Mouse (Mus musculus) testis, postnatal 10 days (tissue): ENCODE measurements around the gene Scd4.
"Not testable (repeated sequence)": the region's sequence is repeated elsewhere in the genome, so short reads cannot be mapped to it uniquely, and the experiment has no call there.

Source experiments
- DNase-seq: peaks from one replicate; pipeline ENCODE4 v3.0.0; 2021; ENCODE audit warnings: low spot score

The Scd4 gene

DNA sequence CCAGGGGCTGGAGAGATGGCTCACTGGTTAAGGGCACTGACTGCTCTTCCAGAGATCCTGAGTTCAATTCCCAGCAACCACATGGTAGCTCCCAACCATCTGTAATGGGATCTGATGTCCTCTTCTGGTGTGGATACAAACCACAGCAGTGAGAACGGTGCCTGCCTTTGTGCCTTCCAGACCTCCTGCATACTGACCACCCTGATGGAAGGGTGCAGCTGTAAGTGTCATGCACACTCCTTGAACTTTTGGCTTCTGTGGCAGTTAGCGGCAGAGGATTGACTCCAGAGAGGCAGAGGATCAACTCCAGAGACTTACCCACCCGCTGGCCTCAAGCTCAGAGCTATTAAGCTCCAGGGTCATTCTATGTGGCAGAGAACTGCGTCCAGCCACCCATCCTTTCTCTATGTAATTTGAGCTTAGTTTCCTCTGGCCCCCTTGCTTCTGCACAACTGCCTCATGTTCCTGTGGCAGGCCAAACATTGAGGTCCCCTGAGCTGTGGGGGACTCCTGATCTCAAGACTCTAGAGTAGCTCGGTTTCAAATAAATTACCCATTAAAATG lies 16.1 kb upstream of the Scd4 start:
- DNase-seq, result peak; percentile 34

GRCm38 (mm10) chr19:44317391-44317790 lies 15.5 kb upstream of the Scd4 start:
- peak; percentile 32 for DNase-seq

DNA sequence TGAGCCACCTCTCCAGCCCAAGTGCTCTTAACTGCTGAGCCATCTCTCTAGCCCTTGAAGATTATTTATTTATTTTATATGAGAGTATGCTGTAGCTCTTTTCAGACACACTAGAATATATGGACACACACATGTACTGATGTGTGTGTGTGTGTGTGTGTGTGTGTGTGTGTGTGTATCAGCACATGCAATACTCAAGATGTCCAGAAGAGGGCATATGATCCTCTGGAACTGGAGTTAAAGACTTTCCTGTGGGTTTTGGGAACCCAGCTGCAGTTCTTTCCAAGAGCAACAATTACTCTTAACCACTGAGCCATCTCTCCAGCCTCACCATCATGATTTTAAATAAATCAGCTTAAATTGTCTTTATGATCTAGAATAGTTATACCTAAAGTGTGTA lies 14.3 kb upstream of the Scd4 start:
- no peak for DNase-seq

- no peak for DNase-seq
Measured at GRCm38 (mm10) chr19:44320316-44320715, 12.6 kb upstream of the Scd4 start.

DNA sequence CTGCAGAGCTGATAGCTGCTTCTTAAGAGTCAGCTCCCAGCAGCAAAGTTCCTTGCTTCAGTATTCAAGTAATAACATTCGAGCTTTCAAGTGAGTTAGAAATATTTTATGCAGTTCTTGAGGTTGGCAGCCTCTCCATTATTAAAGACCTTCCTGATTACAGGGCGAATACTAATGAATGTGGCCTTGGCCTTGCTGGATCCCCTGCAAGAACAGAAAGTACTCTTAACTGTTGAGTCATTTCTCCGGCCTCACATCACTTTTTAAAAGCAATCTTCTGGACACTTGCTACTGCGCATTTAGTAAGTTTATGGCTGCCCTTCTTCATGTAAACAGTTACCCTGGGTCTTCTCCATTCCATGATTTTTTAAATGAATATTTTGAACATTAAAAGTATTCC lies 11.7 kb upstream of the Scd4 start:
- DNase-seq, result no peak

GRCm38 (mm10) chr19:44321631-44322030 lies 11.3 kb upstream of the Scd4 start:
- DNase-seq, result no peak

- DNase-seq, result no peak
Measured at GRCm38 (mm10) chr19:44329566-44329965, 3.3 kb upstream of the Scd4 start.

DNA sequence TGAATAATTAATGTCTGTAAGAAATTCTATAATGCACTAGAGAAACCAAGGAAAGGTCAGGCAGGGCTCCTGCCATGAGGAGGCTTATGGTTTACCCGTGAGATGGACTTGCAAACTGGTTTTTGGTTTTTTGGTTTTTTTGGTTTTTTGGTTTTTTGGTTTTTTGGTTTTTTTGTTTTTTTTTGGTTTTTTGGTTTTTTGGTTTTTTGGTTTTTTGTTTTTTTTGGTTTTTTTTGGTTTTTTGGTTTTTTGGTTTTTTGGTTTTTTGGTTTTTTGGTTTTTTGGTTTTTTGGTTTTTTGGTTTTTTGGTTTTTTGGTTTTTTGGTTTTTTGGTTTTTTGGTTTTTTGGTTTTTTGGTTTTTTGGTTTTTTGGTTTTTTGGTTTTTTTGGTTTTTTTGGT lies 1.8 kb upstream of the Scd4 start:
- DNase-seq, result not testable (repeated sequence)

GRCm38 (mm10) chr19:44331911-44332310 lies 981 bp upstream of the Scd4 start:
- DNase-seq, result no peak

DNA sequence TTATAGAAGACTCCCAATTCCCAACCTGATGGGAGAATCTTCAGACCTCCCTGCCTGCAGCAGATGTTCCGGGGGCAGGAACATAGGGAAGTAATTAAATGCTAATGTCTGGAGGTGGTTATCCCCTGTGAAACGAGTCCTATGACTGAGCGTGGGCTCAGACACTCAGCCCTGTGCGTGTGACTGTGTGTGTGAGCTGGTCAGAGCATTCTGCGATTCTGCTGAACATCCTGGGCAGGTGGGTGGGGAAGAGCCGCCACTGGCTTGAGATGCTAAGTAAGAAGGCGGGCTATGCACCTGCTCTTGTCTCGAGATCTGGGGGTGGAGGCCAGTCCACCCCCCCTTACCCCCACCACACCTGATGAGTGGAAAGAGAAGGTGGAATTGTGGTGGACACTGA lies 566 bp upstream of the Scd4 start:
- DNase-seq, result peak; percentile 40

DNA sequence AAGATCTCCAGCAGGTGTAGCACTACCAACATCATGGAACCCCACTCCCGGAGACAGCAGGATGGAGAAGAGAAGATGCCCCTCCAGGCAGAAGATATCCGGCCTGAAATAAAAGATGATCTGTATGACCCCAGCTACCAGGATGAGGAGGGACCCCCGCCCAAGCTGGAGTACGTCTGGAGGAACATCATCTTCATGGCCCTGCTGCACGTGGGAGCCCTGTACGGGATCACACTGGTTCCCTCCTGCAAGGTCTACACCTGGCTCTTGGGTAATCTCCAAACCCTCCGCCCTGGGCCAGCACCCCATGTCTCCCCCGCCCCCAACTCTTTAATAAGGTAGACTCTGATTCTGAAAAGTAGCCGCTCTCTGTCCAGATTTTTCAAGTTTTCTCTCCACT lies 1.1 kb downstream of the Scd4 start:
- DNase-seq, result peak; percentile 34

DNA sequence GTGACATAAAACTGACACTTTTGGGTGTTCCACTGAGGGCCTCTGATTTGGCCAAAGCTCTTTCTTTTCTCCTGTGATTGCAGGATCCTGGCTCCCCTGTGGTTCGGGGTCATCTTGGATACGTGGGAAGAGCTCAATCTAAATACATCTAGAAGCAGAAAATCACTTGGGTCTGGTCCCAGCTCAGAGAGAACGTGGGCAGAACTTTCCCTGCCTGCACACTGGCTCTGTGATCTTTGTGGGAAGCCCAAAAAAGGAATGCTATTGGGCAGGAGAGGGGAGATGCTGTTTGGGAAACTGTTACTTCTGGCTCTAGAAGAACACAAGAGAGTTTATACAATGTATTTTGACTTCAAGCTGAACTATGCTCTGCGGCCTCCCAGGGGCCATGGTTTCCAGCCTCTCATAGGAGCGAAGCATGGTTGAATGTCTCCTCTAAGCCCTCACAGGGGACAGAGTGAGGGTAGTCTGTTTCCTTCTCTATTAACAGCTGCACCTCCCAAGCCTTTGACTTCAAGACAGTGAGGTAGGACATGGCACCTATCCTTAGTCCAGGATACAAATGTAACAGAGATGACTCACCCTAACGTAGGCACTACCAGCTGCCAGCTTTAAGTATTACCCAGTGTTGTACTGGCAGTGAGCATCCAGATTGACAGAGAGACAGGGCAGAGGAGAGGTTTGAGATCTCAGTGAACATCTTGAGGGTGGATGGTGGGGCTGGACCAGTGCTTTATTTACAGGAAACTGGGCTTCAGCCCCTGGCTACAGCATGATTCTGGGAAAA lies 3.2 kb downstream of the Scd4 start:
- no peak for DNase-seq

- no peak for DNase-seq
Measured at GRCm38 (mm10) chr19:44349689-44350088, 16.8 kb downstream of the Scd4 start.

- no peak for DNase-seq
Measured at GRCm38 (mm10) chr19:44351756-44352155, 18.9 kb downstream of the Scd4 start.

DNA sequence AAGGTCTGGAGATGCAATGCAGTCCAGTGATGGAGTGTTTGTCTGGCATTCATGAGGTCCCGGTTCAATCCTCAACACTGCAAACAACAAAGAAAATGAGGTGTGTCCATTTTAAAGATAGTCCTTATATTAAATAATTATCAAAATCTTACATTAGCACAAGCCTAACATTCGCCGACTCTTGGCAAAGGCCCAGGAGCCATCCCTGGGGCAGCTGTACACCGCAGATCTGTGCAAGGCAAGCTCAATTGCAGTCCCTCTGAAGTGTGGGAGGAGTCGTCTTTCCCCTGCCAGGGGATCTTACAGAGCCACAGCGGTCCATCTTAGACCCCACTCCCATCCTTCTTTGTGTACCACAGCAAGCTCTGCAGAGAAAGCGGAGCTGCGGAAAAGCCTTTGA lies 25.8 kb downstream of the Scd4 start:
- peak; percentile 56 for DNase-seq

- DNase-seq, result peak; percentile 92
Measured at GRCm38 (mm10) chr19:44363529-44363928, 30.6 kb downstream of the Scd4 start.

DNA sequence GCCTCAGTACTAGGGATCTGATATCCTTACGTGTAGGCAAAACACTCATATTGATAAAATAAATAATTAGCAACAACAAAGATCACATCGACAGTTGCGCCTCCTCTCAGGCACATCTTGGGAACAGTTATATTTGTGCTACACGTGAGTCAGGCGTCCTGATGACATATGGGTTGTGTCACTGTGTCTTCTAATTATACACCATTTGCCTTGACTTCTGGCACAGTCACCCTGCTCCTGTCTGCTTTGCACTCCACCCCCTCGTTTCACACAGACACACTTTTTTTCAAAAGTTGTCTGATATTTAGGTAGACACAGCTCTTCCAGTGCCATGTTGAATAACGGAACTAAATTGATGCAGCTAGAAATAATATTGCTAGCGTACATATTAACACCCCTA lies 31.1 kb downstream of the Scd4 start:
- DNase-seq, result no peak

DNA sequence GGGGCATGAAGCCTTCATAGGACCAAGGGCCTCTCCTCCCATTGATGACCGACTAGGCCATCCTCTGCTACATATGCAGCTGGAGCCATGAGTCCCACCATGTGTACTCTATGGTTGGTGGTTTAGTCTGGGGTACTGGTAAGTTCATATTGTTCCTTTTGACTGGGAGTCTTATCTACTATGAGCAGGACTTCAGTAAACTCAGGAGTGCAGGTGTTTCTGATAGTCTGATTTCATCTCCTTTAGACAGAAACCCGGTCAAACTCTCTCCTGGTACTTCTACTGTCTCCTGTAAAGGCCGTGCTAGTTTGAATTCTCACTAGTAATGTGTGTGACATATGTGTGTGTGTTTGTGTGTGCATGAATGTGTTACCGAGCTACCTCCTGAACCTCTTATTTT lies 32.8 kb downstream of the Scd4 start:
- DNase-seq, result no peak

DNA sequence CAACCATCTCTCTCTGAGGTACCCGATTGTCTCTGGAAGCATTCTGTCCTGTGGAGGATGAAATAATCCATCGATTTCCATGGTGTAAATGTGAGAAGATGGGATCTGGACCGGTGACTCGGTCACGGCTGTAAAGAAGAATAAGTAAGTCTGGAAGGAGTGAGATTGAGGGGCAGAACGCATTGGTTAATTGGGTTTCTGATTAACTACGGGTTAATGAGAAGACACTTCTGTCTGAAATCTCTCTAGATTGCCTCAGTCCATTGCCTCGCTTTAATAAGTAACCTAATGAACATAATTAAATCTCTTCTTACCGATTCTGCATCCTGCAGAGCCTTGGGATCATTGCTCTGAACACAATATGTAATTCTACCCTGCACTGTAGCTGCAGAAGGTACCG lies 34.2 kb downstream of the Scd4 start:
- DNase-seq, result not testable (repeated sequence)

DNA sequence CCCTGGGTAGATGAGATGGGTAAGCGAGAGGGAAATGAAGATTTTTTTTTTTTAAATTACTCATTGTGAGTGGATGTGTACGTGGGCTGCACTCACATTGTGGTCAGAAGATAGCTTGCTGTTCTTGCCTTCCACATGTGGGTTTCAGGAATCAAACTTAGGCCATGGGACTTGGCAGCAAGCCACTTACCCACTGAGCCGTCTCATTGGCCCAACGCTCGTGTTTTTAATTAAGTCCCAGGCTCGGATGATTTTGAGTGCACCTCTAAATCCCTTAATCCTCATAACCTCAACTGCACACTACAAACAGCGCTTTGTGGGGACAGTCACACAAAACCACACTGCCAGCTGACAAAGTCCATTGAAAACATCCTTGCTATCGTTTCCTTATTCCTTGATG lies 36.5 kb downstream of the Scd4 start:
- no peak for DNase-seq

DNA sequence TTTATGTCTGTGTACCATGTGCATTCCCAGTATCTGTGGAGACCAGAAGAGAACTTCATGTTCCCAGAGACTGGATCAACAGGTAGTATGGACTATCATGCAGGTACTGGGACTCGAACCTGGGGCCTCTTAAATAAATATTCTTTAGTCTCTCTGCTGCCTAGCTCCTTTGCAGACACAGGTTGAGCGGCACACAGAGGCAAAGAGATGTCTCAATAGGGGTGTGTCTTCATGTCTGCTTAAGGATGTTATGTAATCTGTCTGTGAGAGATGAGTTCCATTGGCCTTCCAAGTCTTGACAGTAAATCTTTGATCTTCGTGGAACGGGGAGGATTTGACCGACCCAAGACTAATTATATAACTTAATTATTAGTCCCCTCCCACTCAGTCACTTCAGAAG lies 37.3 kb downstream of the Scd4 start:
- DNase-seq, result no peak

DNA sequence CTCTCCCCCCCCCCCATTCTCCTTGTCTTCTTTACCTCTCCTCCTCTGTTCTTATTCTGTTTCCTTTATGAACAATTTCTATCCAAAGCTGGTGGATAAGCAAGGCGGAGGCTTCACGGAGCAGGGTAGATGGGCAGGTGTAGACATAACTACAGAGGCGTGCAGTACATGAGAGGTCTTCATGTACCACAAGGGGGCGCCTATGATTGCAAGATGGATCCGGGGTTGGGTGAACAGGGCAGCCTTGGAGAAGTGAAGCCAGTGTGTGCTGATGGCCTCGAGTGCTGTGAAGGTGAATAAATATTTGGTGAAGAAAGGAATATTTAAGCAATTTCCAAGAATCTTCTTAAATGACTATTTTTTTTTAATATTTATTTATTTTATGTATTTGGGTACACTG lies 40.1 kb downstream of the Scd4 start:
- peak; percentile 85 for DNase-seq

DNA sequence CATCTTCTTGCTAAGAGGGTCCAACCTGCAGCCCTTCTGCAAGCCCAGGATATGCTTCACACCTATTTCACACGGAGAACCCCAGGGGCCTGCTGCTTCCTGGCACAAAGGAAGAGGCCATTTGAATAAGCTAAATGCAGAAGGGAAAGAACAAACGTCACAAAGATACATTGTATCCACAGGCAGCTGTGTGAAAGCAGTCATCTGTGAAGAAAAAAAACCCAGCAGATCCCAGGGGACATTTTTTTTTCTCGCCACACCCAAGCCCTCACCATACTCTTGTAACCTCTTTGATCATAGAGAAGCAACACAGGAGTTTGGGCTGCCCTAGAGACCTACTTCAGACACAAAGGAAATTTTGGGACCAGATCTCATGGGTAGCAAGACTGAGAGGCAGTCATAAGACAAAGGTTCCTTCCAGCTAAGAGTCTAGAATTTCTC lies 43.6 kb downstream of the Scd4 start:
- no peak for DNase-seq
